Mouse (Mus musculus) right cerebral cortex, postnatal 36 days (tissue): ENCODE data around the gene Aak1.

Experiments
- DNase-seq, 2 experiments: peaks; one replicate each; pipeline ENCODE4 v3.0.0; 2022; ENCODE audit warnings: low spot score in 2 of 2, mixed read lengths in 1 of 2

Gene Aak1

DNA sequence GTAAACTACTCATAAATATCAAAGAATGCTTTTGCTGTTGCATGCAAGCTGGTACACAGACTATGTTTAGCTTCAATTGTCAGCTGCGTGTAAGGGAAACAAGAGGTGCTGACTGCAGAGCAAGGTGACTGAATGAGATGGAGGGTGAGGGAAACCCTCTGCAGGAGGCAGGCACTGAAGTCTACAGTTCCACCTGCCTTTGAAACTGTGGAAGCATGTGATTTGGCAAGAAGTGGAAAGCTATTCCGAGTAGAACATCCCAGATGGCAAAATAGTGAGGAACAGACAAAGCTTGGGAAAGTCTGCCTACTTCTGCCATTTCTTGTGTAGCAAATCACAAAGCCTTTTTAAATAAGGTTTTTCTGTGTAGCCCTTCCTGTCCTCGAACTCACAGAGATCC, 106.4 kb downstream of the Aak1 start:
- DNase-seq: peak in 1 of 2 experiments; percentile 60

DNA sequence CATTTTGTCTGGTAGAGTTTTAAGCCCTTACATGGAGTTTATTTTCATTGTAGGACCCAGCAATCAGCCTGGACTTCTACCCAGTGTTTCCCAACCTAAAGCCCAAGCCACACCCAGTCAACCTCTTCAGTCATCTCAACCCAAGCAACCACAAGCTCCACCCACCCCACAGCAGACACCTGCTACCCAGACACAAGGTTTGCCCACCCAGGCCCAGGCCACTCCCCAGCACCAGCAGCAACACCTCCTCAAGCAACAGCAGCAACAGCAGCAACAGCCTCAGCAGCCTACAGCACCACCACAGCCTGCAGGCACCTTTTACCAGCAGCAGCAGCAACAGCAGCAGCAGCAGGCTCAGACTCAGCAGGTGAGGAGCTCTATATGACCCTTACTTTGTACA, 106.9 kb downstream of the Aak1 start:
- DNase-seq: no peak

DNA sequence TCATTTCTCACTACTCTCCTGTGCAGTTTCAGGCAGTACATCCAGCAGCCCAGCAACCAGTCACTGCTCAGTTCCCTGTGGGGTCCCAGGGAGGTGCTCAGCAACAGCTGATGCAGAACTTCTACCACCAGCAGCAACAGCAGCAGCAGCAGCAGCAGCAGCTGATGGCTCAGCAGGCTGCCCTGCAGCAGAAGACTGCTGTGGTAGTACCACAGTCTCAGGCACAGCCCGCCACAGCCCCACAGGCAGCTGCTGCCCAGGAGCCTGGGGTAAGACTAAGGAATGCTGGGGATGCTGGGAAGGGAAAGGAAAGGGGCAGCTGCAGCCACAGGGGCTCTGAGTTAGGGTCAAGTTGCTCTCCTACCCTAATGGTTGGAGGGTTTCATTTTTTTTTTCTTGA, 109.7 kb downstream of the Aak1 start:
- DNase-seq: no peak

DNA sequence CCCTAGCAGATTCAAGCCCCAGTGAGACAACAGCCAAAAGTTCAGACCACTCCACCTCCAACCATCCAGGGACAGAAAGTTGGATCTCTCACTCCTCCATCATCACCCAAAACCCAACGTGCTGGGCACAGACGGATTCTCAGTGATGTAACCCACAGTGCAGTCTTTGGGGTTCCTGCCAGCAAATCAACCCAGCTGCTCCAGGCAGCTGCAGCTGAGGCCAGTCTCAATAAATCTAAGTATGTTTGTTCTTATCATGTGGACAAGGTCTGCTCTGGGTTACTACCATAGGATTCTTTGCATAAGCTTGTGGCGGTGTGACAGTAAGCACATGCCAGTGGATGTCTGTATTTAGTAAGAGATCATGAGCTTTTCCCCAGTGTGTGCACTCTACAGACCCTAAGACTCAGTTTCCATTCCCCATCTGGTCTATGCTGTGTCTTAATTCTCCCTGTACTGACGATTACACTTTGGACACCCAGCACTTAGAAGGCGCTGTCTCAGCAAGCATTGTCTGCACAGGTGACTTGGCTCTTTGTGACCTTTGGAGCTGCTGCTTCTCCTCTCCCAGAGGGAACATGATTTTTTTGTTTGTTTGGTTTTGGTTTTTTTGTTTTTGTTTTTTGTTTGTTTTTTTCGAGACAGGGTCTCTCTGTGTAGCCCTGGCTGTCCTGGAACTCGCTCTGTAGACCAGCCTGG, 114.8 kb downstream of the Aak1 start:
- DNase-seq: no peak

DNA sequence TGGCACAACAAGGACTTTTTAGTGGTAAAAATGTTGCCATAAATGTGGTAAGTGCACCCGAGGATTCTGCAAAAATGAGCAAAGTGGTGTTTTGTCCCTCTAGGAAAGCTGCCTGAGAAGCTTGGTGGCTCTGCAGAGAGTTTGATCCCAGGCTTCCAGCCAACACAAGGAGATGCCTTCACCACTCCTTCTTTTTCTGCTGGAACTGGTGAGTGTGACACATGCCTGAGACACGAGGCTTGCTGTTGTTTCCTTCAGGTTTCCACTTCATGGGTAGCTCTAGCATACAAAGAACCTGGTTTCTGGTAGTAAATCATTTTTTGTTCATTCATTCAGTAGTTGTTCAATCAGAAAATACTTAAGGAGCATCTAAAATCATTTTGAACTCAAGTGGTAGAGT, 117.8 kb downstream of the Aak1 start:
- DNase-seq: no peak

DNA sequence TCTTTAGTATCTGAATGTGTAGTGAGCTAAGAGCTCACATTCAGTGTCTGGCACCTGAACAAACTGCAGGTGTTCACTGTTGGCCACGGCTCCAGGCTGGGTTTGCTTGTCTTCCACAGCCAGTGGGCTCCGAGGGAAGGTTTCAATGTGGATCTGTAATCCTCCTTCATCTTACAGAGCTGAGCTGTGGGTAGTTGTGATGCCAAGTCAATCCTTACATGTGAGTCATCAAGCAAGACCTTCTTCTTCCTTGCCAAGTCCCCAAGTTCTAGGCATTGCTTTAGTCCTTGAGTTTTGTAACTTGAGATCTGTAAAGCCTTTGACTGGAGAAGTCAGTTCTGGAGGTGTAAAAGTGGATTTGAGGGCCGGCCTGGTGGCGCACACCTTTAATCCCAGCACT, 124.6 kb downstream of the Aak1 start:
- no peak for DNase-seq

DNA sequence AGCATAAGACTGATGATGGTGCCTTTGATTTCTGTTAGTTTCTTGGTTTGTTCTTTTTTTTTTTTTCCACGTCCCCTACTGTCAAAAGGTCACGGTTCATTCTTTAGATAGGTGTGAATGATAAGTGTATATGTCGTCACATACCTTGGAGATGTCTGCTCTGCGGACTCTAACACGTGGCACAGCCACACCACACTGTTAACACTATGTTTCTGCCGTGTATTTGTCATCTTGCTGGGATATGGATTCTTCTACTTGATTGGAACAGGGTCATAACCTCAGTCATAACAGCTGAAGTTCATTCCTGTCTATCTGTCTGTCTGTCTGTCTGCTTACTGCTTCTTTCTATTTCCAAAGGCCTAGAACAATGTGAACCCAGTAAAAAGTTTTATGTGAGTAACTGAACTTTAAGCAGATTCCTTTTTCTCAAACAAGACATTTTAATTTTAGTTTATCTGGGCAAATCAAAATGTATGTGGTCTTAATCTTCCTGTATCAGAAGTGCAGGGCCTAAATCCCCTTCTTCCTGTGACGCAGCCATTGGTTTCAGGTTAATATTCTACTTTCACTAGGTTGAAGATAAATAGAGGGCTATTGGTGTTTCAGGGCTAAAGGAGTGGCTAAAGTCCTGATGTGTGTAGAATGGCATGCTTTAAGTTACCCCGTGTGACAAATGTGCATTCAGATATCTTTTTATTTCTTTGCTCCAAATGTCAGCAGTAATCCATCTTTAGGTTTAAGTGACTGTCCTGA, 129.0 kb downstream of the Aak1 start:
- no peak for DNase-seq

DNA sequence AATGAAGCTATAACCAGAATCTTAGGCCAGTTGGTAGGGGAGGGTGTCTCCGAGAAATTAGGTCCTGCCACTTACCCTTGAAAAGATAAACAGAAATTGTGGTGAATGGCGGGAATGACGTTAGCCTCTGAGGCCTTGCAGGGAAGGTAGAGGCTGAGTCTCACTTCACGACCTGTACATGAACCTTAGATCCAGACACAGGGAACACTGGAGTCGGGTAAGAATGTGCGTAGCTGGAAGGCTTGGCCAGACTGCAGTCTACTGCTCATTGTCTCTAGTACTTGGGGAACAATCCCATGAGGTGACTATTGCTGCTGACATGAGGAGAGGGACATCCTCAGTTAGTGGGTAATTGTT, 129.6 kb downstream of the Aak1 start:
- DNase-seq: no peak

DNA sequence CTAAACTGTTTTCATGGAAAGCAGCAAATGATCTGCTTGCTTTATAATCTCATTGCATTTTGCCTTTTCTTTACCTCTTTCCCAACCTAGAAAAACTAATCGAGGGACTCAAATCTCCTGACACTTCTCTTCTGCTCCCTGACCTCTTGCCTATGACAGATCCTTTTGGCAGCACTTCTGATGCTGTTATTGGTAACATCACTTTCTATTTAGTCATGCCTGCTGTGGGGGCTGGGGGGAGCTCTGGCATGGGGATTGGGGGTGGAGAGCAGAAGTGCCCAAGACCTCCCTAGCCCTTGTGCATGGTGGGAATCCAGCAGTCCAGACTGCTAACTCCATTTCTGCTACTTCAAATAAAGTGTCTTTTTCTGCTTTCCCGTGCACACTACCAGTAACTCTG, 131.9 kb downstream of the Aak1 start:
- DNase-seq: no peak

DNA sequence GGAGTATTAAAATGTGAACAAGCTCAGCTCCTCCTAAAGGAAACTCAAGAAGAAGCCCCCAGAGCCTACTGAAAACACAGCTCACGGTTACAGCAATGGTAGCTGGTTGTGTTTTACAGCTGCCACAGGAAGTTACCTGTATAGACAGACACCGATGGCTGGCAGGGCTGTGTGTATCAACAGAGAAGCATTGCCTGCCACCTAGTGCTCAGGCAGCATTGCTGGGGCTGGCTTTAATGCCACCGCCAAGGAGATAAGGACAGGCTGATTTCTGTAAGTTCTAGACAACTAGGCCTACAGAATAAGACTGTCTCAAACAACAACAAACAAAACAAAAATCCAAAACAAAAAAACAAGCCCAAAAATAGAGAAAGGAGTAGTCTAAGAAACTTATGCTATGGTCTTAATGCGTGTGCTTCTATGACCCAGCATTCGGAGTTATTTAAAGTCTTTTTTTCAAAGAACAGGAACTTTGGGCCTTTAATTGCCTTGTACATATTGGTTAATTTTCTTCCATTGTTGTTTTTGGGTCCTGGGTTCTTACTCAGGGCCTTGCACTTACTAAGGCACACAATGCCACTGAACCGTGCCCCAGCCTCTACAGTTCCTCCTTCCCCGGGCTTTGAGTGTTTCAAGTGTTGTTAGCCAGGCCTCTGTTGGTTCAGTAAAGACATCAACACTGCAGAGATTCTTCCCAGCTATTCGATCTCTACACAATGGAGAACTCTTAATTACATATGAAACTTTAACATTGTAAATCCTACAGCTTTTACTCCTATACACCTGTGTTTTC, 136.2 kb downstream of the Aak1 start:
- no peak for DNase-seq

DNA sequence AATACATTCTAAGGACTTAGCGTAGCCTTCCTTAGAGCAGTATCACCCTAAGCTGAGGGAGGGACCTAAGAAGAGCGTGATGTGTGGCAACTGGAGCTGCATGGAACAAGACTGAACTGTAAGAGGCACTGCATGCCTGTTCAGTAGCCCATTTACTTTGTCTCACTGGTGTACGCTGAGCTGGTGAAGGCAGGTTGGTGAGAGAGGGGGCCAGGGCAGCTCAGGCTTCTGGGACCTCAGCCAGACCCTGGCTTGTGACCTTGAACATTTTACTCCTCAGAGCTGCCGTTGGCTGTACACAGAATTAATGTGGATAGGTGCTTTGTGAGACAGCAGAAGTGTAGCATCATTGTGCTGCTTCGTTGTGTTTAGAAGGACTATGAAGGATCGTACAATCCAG, 140.3 kb downstream of the Aak1 start:
- DNase-seq: no peak

DNA sequence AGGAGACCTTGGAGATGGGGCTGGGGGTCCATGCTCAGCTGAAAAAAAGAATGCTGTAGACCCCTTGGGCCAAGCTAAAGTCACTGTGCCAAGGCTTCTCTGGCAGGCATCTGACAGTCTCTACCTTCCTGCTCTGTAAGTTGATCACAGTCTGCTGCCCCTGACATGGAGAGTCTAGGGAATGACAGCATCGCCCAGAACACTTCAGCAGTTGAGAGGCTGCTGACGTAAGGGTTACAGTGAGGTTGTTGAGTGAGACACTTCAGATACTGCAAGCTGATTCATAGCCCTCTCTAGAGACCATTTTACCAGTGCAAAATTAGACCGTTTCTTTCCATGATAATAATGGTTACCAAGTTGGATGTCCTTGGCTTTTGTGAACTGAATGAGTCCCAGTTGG, 141.7 kb downstream of the Aak1 start:
- no peak for DNase-seq

DNA sequence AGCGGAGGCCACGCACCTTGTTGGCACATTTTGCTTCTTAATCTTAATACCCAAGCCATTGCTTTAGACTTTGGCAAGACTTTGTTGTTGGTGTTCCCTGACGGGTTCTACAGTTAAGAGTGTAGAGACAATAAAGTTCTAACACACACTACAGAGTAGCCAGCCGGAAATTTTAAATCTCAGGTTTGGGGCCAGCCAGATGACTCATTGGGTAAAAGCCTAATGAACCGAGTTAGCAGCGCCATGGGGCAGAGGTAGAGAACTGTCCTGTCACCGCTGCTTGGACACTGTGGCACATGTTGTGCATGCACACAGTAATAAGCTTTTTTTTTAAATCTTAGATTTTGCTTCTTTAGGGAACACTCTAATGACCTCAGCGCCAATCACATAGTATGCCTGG, 143.0 kb downstream of the Aak1 start:
- no peak for DNase-seq

DNA sequence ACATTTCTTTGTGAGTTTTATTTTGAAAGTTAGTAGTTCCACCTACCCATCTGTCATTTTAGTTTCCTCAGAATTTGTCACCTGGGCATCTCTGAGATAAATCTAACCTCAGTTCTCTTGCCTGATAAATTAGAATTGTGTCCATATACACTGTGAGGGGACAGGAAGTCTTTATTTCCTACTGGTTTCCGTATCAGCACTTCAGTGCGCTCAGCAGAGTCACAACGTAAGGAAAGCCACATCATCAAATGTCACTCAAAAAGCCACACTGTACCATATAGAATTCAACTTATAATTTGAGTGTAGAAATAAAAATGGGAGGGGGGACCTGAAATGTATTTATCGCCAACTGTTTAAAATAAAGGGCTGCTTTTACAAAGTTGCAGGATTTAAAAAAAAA, 144.9 kb downstream of the Aak1 start:
- DNase-seq: no peak

DNA sequence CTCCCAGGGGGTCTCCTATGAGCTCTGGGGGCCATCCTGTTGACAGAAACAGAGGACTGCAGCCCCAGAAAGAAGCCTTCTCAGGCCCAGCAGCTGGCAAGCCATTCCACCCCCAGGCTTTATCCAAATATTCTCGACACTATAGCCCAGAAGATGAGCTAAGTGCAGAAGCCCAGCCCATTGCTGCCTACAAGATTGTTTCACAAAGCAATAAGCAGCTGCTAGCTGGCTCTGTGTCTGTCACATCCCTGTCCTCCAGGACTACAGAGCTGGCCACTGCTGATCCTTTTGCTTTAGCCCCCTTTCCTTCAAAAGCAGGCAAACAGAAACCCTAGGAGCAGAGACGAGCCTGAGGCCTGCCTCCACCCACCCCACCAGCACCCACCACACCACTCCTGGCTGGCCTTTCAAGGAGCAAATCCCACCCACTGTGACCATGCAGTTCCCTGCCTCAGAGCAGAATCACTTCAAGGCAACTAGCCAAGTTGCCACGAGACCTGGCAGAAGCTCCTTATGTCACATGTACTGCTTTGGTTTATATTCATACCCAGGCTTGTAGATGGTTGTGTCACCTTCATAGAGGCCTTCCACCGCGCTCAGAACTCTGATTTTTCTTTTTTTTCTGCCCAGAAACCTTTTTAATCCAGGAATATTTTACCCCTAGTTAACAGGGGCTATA, 147.5 kb downstream of the Aak1 start:
- peak; percentile 38 to 39 for DNase-seq

DNA sequence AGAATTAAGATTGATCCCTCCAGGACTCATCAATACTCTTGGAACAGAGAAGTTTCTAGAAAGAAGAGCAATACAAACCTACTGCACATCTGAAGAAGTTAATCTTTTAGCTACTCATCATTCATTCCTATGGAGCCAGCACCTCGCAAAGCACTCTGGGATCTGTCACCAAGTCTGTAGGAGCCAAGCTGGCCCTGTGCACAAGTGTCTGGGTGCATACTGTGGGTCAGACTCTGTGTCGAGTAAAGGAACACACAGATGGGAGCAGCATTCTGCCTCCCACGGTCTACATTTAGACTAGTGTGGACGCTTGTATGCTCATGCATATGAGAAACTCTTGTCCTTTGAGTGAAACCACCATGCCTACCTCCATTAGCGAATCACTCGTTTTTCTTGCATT, 148.0 kb downstream of the Aak1 start:
- no peak for DNase-seq

DNA sequence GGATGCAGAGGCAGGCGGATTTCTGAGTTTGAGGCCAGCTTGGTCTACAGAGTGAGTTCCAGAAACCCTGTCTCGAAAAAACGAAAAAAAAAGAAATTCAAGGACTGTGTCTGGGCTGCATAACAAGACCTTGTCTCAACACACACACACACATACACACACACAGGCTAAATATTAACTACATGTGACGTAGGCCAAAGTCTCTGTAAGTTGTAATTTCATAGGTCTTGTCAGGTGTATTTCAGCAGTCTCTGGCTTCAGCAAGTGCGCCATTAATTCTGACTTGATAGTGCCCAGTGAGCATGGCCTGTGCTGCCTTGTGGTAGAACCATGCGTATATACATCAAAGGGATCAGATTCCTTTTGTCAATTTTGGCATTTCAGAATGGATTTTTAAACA, 152.7 kb downstream of the Aak1 start:
- no peak for DNase-seq

DNA sequence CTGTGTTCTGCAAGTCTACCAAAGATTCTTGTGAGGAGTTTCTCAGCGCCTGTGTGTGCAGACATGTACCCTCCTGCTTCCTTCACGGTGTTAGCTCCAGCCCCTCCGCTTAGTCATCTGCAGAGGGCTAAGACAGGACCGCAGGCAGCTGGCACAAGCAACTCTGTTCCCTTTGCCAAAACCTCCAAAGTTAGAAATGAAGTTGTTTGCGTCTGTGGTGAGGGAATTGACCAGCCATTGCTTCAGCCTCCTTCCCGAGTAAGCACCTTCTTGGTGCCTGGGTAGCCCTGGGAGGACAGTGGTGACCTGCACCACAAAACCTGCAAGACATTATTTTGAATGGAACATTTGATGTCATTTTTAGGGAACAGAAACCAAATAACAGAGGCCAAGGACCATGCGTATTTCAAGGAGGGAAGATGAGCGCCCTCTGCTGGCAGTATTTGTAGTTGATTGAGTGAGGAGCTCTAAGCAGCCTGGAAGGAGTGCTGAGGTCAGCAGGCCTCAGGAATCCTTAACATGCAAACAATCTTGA, 153.3 kb downstream of the Aak1 start:
- peak; percentile 65 to 74 for DNase-seq

DNA sequence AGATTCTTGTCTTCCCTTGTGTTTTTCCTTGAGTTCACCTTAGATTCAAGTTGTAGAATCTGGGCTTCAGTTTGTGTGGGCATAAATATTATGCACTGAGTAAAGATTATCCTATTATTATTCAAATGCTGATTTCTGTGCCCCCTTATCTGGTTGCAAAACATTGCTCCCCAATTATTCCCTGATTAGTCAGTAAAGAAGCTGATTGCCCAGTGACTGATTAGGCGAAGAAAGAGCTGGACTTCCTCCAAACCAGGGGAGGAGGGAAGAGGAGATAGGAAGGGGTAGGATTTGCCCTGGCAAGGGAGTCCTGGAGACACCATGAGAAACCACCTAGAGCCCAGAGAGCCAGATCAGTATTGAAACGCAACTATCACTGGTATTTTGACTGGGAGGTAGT, 154.8 kb downstream of the Aak1 start:
- no peak for DNase-seq

DNA sequence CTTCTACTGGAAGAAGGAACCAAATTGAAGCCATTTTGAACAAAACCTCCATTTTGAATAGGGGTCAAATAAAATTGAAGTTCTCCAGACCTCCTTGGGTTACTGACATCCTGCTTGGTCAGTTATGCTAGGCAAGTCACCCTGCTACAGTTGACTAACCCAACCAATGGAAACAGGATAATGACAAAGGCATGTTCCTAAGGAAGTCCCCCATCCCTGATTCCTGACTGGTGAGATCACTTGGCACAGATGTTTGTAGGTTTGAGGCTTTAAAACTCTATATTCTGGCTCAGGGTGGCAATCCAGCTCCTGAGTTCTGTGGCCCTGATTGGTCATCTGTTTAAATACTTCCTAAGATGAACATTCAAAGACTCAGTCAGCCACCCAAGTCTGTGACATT, 156.3 kb downstream of the Aak1 start:
- no peak for DNase-seq

DNA sequence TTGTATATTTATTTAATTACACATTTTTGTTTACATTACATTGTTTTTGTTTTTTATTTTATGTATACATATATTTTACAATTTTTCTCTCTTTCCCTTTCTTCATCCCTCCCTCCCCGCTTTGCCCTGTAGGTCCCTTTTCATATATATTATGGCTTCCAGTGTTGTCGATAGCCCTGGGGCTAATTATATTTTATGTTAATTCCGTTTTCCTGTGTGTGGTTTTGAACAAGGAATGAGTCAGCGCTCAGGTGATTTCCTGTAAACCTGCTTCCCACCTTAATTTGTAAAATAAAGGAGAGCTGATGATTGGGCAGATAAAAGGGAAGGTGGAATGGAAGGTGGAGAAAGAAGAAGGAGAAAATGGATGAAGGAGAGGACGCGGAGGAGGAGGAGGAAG, 159.6 kb downstream of the Aak1 start, which contains the start of gene Nfu1:
TSS of gene Nfu1 (plus strand) at position 350 of the 400 bp plus-strand sequence.
- no peak for DNase-seq
